ENCODE assay signal across 20 mouse cellular contexts in genomic region chr12:9948784-9949183, GRCm38 (mm10).
"Had no signal": no experiment of that assay in that cellular context is flagged by ENCODE, and none has a peak within 500 bp of the region (broad histone marks: within the 10 kb centered on the region; RNA-seq: fewer than 3 reads in every experiment).

No protein-coding gene starts in this region.

- H3K4me1 ChIP-seq: lung, embryonic 15.5 days; megakaryocyte, embryonic 14.5 days; midbrain, embryonic 13.5 days; midbrain, embryonic 15.5 days; neural tube, embryonic 13.5 days; neural tube, embryonic 15.5 days had no signal

- H3K9ac ChIP-seq: liver, postnatal 0 days; lung, embryonic 15.5 days; midbrain, embryonic 13.5 days; midbrain, embryonic 15.5 days; neural tube, embryonic 13.5 days; neural tube, embryonic 15.5 days had no signal

- H3K4me3 ChIP-seq: lung, embryonic 15.5 days; megakaryocyte, embryonic 14.5 days; midbrain, embryonic 13.5 days; midbrain, embryonic 15.5 days; myocyte; neural tube, embryonic 13.5 days; neural tube, embryonic 15.5 days had no signal

- H3K36me3 ChIP-seq: lung, embryonic 15.5 days; midbrain, embryonic 13.5 days; midbrain, embryonic 15.5 days; neural tube, embryonic 13.5 days; neural tube, embryonic 15.5 days had no signal

- ATAC-seq: liver, postnatal 0 days; lung, postnatal 0 days; midbrain, embryonic 13.5 days; midbrain, embryonic 15.5 days had no signal

- H3K27me3 ChIP-seq: lung, embryonic 15.5 days; megakaryocyte, embryonic 14.5 days; midbrain, embryonic 13.5 days; midbrain, embryonic 15.5 days; neural tube, embryonic 13.5 days; neural tube, embryonic 15.5 days had no signal

- H3K4me2 ChIP-seq: lung, embryonic 15.5 days; midbrain, embryonic 11.5 days; midbrain, embryonic 13.5 days; midbrain, embryonic 15.5 days; neural tube, embryonic 13.5 days; neural tube, embryonic 15.5 days had no signal

- H3K9me3 ChIP-seq: lung, embryonic 15.5 days; midbrain, embryonic 13.5 days; midbrain, embryonic 15.5 days; neural tube, embryonic 13.5 days; neural tube, embryonic 15.5 days had no signal

- H3K27ac ChIP-seq: lung, embryonic 15.5 days; macrophage; midbrain, embryonic 13.5 days; midbrain, embryonic 15.5 days; neural tube, embryonic 13.5 days; neural tube, embryonic 15.5 days had no signal

- DNase-seq: liver, postnatal 0 days; lung, adult 2 months; retina, postnatal 1 day; right cerebral cortex, adult 18-20 months; right cerebral cortex, postnatal 25 days; right cerebral cortex, postnatal 4 days; spleen, adult 18-20 months; thymus, adult 18-20 months; thymus, postnatal 14 days; thymus, postnatal 36 days had no signal
